Mouse (Mus musculus) yolk sac, embryonic 10.5 days (tissue): ENCODE data around the gene Soga1.

Experiments used
- DNase-seq: peaks from one replicate; pipeline ENCODE4 v3.0.0-alpha.2; 2017; ENCODE audit warnings: low spot score

Gene Soga1

DNA sequence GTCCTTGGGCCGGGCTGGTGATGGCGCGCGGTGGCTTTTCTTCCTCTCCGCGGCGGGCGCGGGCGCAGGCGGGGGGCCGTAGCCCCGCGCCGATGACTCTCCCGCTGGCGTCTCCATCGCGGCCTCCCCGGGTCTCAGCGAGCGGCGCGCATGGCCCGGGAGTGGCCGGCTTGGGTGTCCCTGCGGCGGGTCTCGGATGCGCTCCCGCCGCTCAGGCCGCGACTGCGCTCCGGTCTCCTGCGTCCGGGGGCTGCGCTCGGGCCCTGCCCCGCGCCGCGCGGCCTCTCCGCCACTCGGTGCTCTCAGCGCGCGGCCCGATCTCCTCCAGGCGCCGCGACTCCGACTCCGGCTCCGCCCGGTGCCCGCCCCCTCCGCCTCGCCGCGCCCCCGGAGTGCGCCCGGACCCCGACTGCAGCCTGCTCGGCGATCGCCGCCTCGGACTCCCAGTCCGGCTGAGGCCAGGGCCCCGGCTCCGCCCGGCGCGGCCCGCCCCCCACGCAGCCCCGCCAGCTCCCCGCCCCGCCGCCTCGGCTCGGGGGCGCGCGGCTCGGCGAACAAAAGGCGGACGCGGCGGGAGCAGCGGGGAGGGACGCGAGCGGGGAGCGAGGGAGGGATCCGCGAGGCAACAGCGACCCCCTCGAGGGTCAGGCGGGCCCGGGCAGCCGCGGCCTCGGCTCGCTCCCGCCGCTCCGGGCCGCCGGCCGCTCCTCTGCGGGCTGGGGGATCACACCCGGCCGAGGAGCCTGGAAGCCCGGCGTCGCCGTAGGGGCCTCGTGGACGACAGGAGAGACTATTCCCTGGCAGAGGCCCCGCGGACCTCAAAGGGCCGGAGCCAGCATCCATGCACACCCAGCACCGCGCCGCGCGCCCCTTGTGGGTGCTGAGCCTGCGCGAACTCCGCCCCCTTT, at the start of gene Soga1:
Gene Soga1, minus strand, starts transcription at position 462 of the 908 bp plus-strand sequence.
- DNase-seq, result peak; percentile 84

- DNase-seq, result no peak
Observed at GRCm38 (mm10) chr2:157128072-157128471, 49.0 kb upstream of the Soga1 start.

GRCm38 (mm10) chr2:157127370-157127769, 48.3 kb upstream of the Soga1 start:
- no peak for DNase-seq

- DNase-seq, result no peak
Observed at GRCm38 (mm10) chr2:157125246-157125645, 46.2 kb upstream of the Soga1 start.

GRCm38 (mm10) chr2:157121766-157122165, 42.7 kb upstream of the Soga1 start:
- no peak for DNase-seq

DNA sequence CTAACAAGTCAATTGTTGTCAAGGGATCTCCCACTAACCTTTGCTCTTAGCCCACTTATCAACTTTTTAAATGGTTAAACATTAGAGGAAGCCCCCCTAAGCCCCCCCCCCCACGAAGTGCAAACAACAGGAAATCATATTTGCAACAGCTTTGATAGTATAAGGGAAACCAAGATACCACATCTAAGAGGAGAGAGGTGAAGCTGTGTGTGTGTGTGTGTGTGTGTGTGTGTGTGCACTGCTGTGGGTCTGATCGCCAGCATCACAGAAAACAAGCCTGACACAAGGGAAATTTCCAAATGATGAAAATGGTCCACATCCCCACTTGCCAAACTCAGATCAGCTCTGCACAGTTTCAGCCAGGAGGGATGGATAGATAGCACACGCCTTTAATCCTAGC, 40.0 kb upstream of the Soga1 start:
- DNase-seq, result no peak

GRCm38 (mm10) chr2:157118556-157118955, 39.5 kb upstream of the Soga1 start:
- DNase-seq, result no peak

DNA sequence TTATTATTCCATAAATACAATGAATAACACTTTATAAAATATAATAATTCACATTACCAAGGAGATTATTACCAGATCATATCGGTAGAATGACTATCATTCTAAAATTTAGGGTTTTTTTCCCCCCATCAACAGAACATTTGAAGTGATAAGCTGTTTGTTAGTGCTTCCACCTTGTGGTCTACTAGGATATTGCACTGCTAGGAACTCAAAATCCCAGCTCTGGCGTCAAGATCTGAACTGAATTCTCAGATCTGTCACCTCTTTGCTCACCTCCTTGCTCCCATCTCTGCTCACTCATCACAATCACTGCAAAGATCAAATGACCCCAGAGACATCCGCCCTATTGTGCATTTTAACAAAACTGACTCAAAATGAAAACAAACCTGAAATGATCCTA, 37.9 kb upstream of the Soga1 start:
- DNase-seq, result no peak

DNA sequence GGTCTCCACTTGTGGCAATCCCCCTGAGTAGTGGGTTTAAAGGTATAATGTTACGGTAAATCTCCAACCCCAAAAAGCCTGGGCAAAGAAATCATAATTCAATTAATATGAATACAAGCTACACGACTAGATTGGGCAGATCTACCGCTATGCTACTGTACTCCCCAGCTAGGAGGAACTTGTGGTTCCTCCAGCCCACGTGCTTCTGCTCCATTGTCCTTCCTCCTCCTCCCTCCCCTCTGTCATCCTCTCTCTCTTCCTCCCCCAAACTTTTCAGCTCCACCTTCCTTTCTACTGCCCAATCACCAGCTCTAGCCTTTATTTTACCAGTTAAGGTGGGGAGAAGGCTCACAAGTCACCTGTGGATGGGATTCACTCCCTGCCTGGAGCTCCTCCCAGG, 29.2 kb upstream of the Soga1 start:
- no peak for DNase-seq

- no peak for DNase-seq
Observed at GRCm38 (mm10) chr2:157104454-157104853, 25.4 kb upstream of the Soga1 start.

DNA sequence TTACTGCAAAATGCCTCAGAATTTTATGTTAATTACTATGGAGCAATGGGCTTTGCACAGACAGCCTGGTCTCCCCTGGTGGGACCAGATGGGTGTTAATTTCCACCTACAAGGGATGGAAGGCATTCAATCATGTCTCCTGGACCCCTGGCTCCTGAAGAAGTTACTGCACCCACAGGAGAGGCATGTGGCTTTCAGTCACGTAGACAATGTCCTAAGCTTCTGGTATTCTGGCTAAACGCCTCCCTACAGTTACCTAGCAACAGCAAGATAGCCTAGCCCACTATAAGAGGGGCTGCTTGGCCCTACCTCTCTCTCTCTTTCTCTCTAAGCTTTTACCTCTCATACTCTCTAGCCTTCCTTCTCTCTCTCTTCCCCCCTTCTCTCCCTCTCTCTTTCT, 23.2 kb upstream of the Soga1 start:
- no peak for DNase-seq

DNA sequence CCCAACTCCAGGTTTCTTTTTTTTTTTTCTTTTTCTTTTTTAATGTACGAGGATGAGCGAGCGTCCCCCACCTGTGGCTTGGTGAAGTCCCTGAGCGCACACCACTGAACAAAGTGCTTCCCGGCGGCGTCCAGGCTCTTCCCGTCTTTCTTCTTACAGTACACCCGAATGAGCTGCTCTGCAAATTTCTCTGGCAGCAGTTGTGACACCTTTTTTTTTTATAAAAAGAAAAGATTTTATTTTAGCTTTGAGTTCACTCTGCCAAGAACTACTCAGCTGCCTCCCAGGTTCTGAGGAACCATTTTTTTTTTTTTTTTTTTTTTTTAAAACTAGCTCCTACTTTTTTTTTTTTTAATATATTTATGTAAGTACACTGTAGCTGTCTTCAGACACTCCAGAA, 22.6 kb upstream of the Soga1 start:
- DNase-seq, result no peak

DNA sequence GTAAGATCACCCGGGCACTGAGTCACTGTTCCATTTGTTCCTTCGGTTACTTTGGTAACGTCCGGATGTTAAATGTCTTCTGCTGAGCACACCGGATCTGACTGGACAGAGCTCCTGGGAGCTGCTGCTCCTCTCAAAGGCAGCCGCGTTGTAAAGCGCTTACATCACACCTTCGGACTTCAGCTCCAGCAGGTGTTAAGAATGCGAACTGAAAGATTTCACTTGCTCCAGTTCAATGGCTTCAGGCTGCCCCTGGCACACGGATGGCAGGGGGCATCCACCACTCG, 21.2 kb upstream of the Soga1 start:
- DNase-seq, result no peak

GRCm38 (mm10) chr2:157099532-157100318, 20.7 kb upstream of the Soga1 start:
- no peak for DNase-seq

DNA sequence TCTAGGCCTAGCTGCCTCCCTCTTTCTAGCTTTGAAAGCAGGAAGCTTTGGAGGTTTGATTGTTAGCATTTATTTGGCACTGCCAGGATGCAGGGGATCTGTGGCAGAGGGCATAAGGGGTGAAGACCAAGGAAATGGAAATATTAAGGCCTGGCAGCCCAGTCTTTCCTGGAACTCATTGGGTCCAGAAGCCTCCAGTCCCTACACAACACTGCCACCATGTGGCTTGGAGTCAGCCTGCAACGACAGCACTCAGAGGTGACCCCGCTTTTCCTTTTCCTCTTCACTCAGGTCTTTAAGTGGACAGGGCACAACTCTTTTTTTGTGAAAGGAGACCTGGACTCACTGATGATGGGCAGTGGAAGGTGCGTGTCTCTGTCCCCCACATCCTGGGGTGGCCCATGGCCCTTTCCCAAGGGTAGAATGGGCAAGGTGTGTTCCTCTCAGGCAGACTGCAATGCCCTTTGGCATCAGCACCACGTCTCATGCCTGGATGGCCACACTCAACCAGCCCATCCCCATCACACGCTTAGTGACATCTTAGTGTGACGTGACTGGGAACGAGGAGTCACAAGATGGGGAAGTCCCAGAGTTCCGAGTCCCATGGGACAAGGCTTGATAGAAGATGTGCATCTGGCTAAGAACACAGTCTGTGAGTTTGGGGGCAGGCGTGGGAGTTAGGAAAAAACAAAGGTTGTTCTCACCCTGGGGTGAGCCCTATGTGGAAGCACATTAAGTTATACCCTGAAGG, 16.1 kb upstream of the Soga1 start:
- DNase-seq, result peak; percentile 36

DNA sequence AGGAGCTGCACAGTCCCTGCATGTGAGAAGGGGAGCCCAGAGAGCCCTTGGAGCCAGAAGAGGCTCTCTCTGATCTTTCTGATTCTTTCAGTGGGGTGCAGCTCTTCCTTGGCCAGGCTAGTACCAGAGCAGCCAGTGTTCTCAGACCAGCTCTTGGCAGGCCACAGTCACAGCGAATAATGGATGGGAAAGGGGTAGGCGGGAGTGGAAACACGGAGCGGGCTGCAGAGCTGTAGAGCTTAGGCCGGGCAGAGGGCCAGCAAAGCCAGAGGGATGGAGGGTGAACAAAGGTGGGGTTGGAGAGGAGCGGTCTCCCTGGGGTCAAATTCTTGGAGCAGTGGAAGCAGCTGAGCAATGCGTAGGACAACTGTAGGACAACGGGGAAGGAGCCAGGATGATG, 13.0 kb upstream of the Soga1 start:
- no peak for DNase-seq

DNA sequence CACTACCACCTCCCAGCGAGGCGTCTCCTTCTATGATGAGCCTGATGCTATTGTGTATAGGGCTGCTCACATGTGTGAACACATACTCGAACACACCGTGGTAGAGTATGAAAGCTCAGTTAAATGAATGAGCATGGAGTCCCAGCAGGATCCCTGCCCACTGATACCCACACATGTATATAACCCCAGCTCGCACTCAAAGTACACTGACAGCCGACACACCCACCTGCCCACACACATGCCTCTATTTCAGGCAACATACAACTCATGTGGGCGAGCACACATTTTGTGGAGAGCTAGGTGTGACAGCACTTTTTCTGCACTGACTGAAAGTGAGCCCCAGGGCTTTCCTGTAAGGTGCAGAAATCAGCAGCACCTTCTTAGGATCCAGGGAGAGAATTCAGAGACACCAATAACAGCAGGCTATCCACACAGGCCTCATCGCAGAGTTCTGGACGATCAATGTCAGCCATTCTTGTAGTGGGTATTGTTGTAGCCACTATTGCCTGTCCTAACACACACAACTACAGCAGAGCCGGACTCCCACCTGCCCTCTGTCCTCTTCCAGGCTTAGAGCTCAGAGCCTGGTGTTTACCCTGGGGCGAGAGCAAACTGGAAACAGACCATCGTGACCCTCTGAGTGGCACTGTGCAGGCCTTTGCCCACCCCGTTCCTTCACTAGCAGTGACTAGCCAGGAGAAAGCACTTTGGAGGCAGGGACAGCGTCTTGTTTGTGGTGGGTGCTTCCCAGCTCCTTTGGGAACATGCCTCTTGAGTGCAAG, 8.7 kb upstream of the Soga1 start:
- DNase-seq, result no peak

GRCm38 (mm10) chr2:157086796-157087195, 7.7 kb upstream of the Soga1 start, which contains the start of gene Tldc2:
Gene Tldc2 (plus strand): TSS chr2:157087055.
- DNase-seq, result no peak

DNA sequence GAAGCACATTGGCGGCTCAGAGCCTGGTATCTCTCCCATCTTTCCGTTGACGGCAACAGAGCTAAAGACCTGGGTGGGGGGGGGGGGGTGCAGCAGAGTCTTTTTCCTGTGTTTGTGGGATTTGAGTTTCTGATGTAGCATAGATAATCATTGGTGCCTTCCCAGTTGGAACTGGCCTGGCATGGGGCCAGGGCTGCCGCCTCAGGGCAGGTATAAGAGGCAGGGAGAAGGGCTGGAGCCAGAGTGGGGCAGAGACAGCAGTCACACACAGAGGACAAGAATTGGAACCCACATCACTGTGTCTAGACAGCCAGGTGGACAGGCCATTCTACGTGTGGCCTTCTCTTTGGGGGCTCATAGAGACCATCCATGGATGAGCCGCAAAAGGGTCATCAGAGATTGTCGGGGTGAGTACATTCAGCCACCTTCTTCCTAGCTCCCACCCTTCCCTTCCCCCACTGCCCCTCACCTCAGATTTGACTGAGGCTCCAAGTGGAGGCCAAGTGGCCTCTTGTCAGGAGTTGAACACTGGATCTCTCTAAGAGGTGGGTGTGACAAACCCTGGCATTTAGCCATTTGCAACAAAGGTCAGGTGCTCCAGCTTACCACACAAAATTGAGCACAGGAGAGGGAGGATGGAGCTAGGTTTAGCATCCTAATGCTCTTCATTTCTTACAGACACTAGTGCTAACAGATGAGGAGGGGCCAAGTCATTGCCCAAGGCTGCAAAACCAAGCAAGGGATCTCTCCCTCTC, 6.0 kb upstream of the Soga1 start:
- no peak for DNase-seq

DNA sequence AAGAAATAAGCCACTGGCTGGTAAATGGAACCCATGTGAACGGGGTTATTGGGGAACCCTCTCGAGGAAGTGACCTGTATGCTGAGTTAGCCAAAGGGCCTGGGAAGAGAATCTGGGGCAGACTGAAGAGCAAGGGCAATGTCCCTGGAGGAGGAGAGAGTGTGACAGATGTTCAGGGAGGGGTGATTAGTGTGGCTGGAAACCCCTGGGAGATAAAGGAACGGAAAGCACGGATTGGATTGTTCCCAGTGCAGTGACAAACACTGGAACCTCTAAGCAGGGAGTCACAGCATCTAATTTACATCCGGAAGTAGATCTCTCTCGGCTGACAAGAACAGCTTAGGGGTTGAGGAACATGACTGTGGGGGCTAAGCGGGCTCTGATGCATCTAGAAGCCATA, 2.9 kb upstream of the Soga1 start:
- DNase-seq, result no peak

- DNase-seq, result no peak
Observed at GRCm38 (mm10) chr2:157081331-157081730, 2.3 kb upstream of the Soga1 start.
